Mouse (Mus musculus): ENCODE measurements at regions not wholly inside any gene's neighbourhood (a gene's known extent, or its start where the extent isn't known, plus 50 kb on each side); places are given as distances from the start of the nearest gene placed in this dataset.
A peak's percentile ranks its signal among the peaks of the same experiment; 100 is the strongest.

GRCm38 (mm10) chr10:21446641-21447040, 69.5 kb downstream of the Aldh8a1 start:
- 80% methylated on average over 12 of the region's 12 CpGs for WGBS

GRCm38 (mm10) chr10:21448132-21448531, 71.0 kb downstream of the Aldh8a1 start:
- Histone ChIP-seq H3K27ac (no peak overlapping the region), H3K9me3 (0 out of 2 replicates have a peak, but pooled peaks cover 5% of the 10 kb centered on the region), H3K27me3 (ENCODE audit: insufficient read depth, poor library complexity, severe bottlenecking) (no peaks in the 10 kb centered on the region), H3K4me1 (replicated peaks) (peaks cover 15% of the 10 kb centered on the region), H3K36me3 (no peaks in the 10 kb centered on the region), H3K4me3 (no peak overlapping the region)
- 92% methylated on average over 3 of the region's 3 CpGs for WGBS
- DNase-seq (ENCODE audit: low spot score): no peak

More at GRCm38 (mm10) chr10:21446641-21447040, 69.5 kb downstream of the Aldh8a1 start:
- no peak for DNase-seq (ENCODE audit: low spot score)
- no peak overlapping the region for H3K27ac ChIP-seq
- H3K9me3 ChIP-seq: 0 out of 2 replicates have a peak, but pooled peaks cover 5% of the 10 kb centered on the region
- H3K4me1 ChIP-seq (replicated peaks): peaks cover 19% of the 10 kb centered on the region
- H3K36me3 ChIP-seq: no peaks in the 10 kb centered on the region
- no peaks in the 10 kb centered on the region for H3K27me3 ChIP-seq (ENCODE audit: insufficient read depth, poor library complexity, severe bottlenecking)
- H3K4me3 ChIP-seq: no peak overlapping the region

- Histone ChIP-seq H3K27ac (no peak overlapping the region), H3K4me3 (no peak overlapping the region), H3K36me3 (no peaks in the 10 kb centered on the region), H3K27me3 (ENCODE audit: insufficient read depth, poor library complexity, severe bottlenecking) (no peaks in the 10 kb centered on the region), H3K4me1 (replicated peaks) (peaks cover 7% of the 10 kb centered on the region; the same call in 1 of the 2 replicates), H3K9me3 (0 out of 2 replicates have a peak, but pooled peaks cover 5% of the 10 kb centered on the region)
- WGBS: 85% methylated on average over 5 of the region's 5 CpGs
- no peak for DNase-seq (ENCODE audit: low spot score)
Measured at GRCm38 (mm10) chr10:21448942-21449341, 71.9 kb downstream of the Aldh8a1 start.

- Histone ChIP-seq H3K9me3 (0 out of 2 replicates have a peak, but pooled peaks cover 5% of the 10 kb centered on the region), H3K4me1 (replicated peaks) (peaks cover 8% of the 10 kb centered on the region), H3K27ac (no peak overlapping the region), H3K4me3 (no peak overlapping the region), H3K36me3 (no peaks in the 10 kb centered on the region), H3K27me3 (ENCODE audit: insufficient read depth, poor library complexity, severe bottlenecking) (no peaks in the 10 kb centered on the region)
- no peak for DNase-seq (ENCODE audit: low spot score)
- WGBS: 95% methylated on average over 2 of the region's 2 CpGs
Measured at GRCm38 (mm10) chr10:21452611-21453010, 75.5 kb downstream of the Aldh8a1 start.

- DNase-seq (ENCODE audit: low spot score): no peak
- 84% methylated on average over 3 of the region's 3 CpGs for WGBS
- Histone ChIP-seq H3K4me3 (no peak overlapping the region), H3K9me3 (0 out of 2 replicates have a peak, but pooled peaks cover 5% of the 10 kb centered on the region), H3K27ac (no peak overlapping the region), H3K27me3 (ENCODE audit: insufficient read depth, poor library complexity, severe bottlenecking) (no peaks in the 10 kb centered on the region), H3K36me3 (no peaks in the 10 kb centered on the region), H3K4me1 (replicated peaks) (peaks cover 8% of the 10 kb centered on the region)
Measured at GRCm38 (mm10) chr10:21453527-21453926, 76.4 kb downstream of the Aldh8a1 start.

GRCm38 (mm10) chr10:21454153-21454552, 77.1 kb downstream of the Aldh8a1 start:
- Histone ChIP-seq H3K27ac (no peak overlapping the region), H3K27me3 (ENCODE audit: insufficient read depth, poor library complexity, severe bottlenecking) (no peaks in the 10 kb centered on the region), H3K9me3 (0 out of 2 replicates have a peak, but pooled peaks cover 5% of the 10 kb centered on the region), H3K4me3 (no peak overlapping the region), H3K4me1 (replicated peaks) (peaks cover 8% of the 10 kb centered on the region), H3K36me3 (no peaks in the 10 kb centered on the region)
- DNase-seq (ENCODE audit: low spot score): no peak
- WGBS: 87% methylated on average over 5 of the region's 5 CpGs

GRCm38 (mm10) chr10:21454757-21455156, 77.7 kb downstream of the Aldh8a1 start:
- no peak for DNase-seq (ENCODE audit: low spot score)
- no peaks in the 10 kb centered on the region for H3K36me3 ChIP-seq
- 0 out of 2 replicates have a peak, but pooled peaks cover 5% of the 10 kb centered on the region for H3K9me3 ChIP-seq
- 93% methylated on average over 16 of the region's 16 CpGs for WGBS
- H3K4me3 ChIP-seq: no peak overlapping the region
- H3K4me1 ChIP-seq (replicated peaks): peaks cover 8% of the 10 kb centered on the region
- no peak overlapping the region for H3K27ac ChIP-seq
- H3K27me3 ChIP-seq (ENCODE audit: insufficient read depth, poor library complexity, severe bottlenecking): no peaks in the 10 kb centered on the region

DNA sequence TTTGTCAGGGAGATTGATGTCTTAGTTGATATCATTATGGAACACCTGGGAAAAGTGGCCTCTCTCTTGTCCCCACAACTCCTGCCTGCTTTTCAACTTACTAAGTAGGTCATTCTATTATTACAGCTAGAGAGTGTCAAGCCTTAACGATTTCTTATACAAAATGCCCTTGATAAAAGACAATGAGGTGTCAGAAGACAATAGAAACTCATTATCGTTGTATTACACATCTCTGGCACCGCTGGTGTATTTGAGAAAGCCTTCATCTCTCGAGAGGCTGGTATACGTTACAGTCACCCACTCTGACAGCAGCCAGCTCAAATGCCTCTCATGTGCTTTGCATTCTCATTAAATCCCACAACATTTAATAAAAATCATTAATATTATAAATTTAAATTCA, 78.8 kb downstream of the Aldh8a1 start:
- no peak overlapping the region for H3K27ac ChIP-seq
- no peak overlapping the region for H3K4me3 ChIP-seq
- DNase-seq (ENCODE audit: low spot score): no peak
- H3K36me3 ChIP-seq: no peaks in the 10 kb centered on the region
- H3K4me1 ChIP-seq (replicated peaks): peaks cover 8% of the 10 kb centered on the region
- no peaks in the 10 kb centered on the region for H3K27me3 ChIP-seq (ENCODE audit: insufficient read depth, poor library complexity, severe bottlenecking)
- 59% methylated on average over 5 of the region's 5 CpGs for WGBS
- H3K9me3 ChIP-seq: 0 out of 2 replicates have a peak, but pooled peaks cover 5% of the 10 kb centered on the region

DNA sequence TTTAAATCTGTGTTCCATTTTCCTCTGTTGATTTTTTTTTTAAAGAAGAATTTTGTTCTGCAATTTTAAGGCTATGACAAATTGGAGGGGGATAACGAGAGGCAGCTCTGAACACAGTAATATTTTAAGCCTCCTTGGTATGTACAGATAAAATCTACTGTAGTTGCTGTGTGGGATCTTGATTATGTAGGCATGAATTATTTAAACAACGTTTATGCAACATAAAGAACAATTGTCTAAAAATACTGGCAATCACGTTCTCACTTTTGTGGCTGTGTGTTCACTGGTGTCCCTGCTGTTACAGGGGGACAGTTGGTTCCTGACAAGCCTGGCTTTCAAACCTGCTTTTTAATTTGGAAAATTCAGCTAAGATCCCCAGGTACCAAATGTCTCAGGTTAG, 79.3 kb downstream of the Aldh8a1 start:
- Histone ChIP-seq H3K36me3 (no peaks in the 10 kb centered on the region), H3K4me3 (no peak overlapping the region), H3K4me1 (replicated peaks) (peaks cover 8% of the 10 kb centered on the region), H3K27me3 (ENCODE audit: insufficient read depth, poor library complexity, severe bottlenecking) (no peaks in the 10 kb centered on the region), H3K9me3 (0 out of 2 replicates have a peak, but pooled peaks cover 3% of the 10 kb centered on the region), H3K27ac (no peak overlapping the region)
- DNase-seq (ENCODE audit: low spot score): no peak
- WGBS: 66% methylated on average over 3 of the region's 3 CpGs

- 71% methylated on average over 6 of the region's 6 CpGs for WGBS
- no peaks in the 10 kb centered on the region for H3K27me3 ChIP-seq (ENCODE audit: insufficient read depth, poor library complexity, severe bottlenecking)
- H3K36me3 ChIP-seq: no peaks in the 10 kb centered on the region
- H3K27ac ChIP-seq: no peak overlapping the region
- peaks cover 8% of the 10 kb centered on the region for H3K4me1 ChIP-seq (replicated peaks)
- no peak for DNase-seq (ENCODE audit: low spot score)
- no peaks in the 10 kb centered on the region for H3K9me3 ChIP-seq
- H3K4me3 ChIP-seq: no peak overlapping the region
Measured at GRCm38 (mm10) chr10:21456991-21457390, 79.9 kb downstream of the Aldh8a1 start.

- Histone ChIP-seq H3K27me3 (ENCODE audit: insufficient read depth, poor library complexity, severe bottlenecking) (0 out of 2 replicates have a peak, but pooled peaks cover 2% of the 10 kb centered on the region), H3K27ac (no peak overlapping the region), H3K36me3 (no peaks in the 10 kb centered on the region), H3K4me1 (replicated peaks) (peaks cover 8% of the 10 kb centered on the region), H3K9me3 (no peaks in the 10 kb centered on the region), H3K4me3 (no peak overlapping the region)
- no peak for DNase-seq (ENCODE audit: low spot score)
Measured at GRCm38 (mm10) chr10:21458608-21459007, 81.5 kb downstream of the Aldh8a1 start.

- H3K4me3 ChIP-seq: no peak overlapping the region
- 83% methylated on average over 2 of the region's 2 CpGs for WGBS
- no peaks in the 10 kb centered on the region for H3K36me3 ChIP-seq
- no peak overlapping the region for H3K27ac ChIP-seq
- DNase-seq (ENCODE audit: low spot score): no peak
- peaks cover 8% of the 10 kb centered on the region for H3K4me1 ChIP-seq (replicated peaks)
- H3K9me3 ChIP-seq: no peaks in the 10 kb centered on the region
- peaks cover 8% of the 10 kb centered on the region; the same call in 1 of the 2 replicates for H3K27me3 ChIP-seq (ENCODE audit: insufficient read depth, poor library complexity, severe bottlenecking)
Measured at GRCm38 (mm10) chr10:21460062-21460461, 83.0 kb downstream of the Aldh8a1 start.

DNA sequence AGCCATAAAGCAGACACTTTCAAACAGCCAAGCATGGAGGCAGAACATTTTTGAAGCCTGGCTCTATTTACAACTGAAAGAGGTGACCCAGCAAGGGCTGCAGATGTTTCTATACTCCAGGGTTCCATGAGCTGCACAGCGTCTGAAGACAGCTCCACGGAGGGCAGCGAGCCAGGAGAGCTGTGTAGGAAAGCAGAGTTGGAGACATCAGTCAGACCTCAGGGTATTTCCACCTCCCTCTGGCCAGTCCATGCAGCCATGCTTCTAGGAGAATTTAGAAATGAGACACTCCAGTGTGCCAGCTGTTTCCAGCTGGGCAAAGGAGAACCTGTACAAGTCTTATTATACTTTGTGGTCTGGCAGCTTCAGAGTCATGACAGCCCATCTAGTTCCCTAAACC, 85.8 kb downstream of the Aldh8a1 start:
- H3K4me1 ChIP-seq (replicated peaks): peaks cover 4% of the 10 kb centered on the region; the same call in 1 of the 2 replicates
- H3K36me3 ChIP-seq: no peaks in the 10 kb centered on the region
- H3K27me3 ChIP-seq (ENCODE audit: insufficient read depth, poor library complexity, severe bottlenecking): peaks cover 16% of the 10 kb centered on the region
- no peak overlapping the region for H3K27ac ChIP-seq
- H3K4me3 ChIP-seq: no peak overlapping the region
- H3K9me3 ChIP-seq: no peaks in the 10 kb centered on the region
- DNase-seq (ENCODE audit: low spot score): no peak
- WGBS: 77% methylated on average over 3 of the region's 3 CpGs

- H3K27me3 ChIP-seq (ENCODE audit: insufficient read depth, poor library complexity, severe bottlenecking): peaks cover 35% of the 10 kb centered on the region
- WGBS: 2% methylated on average over 15 of the region's 15 CpGs
Measured at GRCm38 (mm10) chr10:21465362-21465761, 88.3 kb downstream of the Aldh8a1 start.

More at GRCm38 (mm10) chr10:21465362-21465761, 88.3 kb downstream of the Aldh8a1 start:
- peaks cover 4% of the 10 kb centered on the region; the same call in 1 of the 2 replicates for H3K4me1 ChIP-seq (replicated peaks)
- peak; percentile 77 for DNase-seq (ENCODE audit: low spot score)
- no peaks in the 10 kb centered on the region for H3K36me3 ChIP-seq
- no peak overlapping the region for H3K27ac ChIP-seq
- 0 out of 2 replicates have a peak overlapping the region, but pooled peaks have one; percentile 11 for H3K4me3 ChIP-seq
- no peaks in the 10 kb centered on the region for H3K9me3 ChIP-seq
